Mouse (Mus musculus): ENCODE results near the gene Yod1. TPM values are rescaled to one million over a fixed set of nuclear protein-coding genes. Genes with fewer than 3 reads are reported as not detected.

The Yod1 gene
- total and polyA plus RNA-seq, 3 experiments: 6.1 to 8.6 TPM; not detected in 1

GRCm38 (mm10) chr1:130715561-130716217 lies 1.4 kb upstream of the Yod1 start, which contains the start of gene Gm29427 (continued):
- peak; percentile 99 for TF ChIP-seq USF1 (IDR thresholded peaks at IDR 0.05; ENCODE audit: low read depth, low read length)
- no peak for TF ChIP-seq RAD21 (IDR thresholded peaks at IDR 0.05; ENCODE audit: low read depth, low read length)
- TF ChIP-seq HCFC1 (IDR thresholded peaks at IDR 0.05; ENCODE audit: low read depth, low read length): peak; percentile 81
- no peak for TF ChIP-seq JUND (IDR thresholded peaks at IDR 0.05; ENCODE audit: low read depth, low read length)
- TF ChIP-seq TBP (IDR thresholded peaks at IDR 0.05; ENCODE audit: low read depth, low read length): peak; percentile 64; the same call in 1 of the 2 replicates
- no peak for TF ChIP-seq ZNF384 (IDR thresholded peaks at IDR 0.05; ENCODE audit: low read depth, low read length)
- peak; percentile 82 for TF ChIP-seq ZMIZ1 (IDR thresholded peaks at IDR 0.05; ENCODE audit: low read depth, low read length)
- peak; percentile 95 for TF ChIP-seq CHD2 (IDR thresholded peaks at IDR 0.05; ENCODE audit: low read length)
- TF ChIP-seq GATA1 (IDR thresholded peaks at IDR 0.05; ENCODE audit: low read depth, low read length): no peak
- TF ChIP-seq MAX (IDR thresholded peaks at IDR 0.05; ENCODE audit: low read length): peak; percentile 89
- peak; percentile 70 to 83; a peak in 3 of 4 replicates for TF ChIP-seq POLR2A (IDR thresholded peaks at IDR 0.05; ENCODE audit: control insufficient read depth in 1 of 2, insufficient read depth in 1 of 2, low read depth in 1 of 2, low read length in 2 of 2, poor library complexity in 1 of 2)
- TF ChIP-seq ELF1 (IDR thresholded peaks at IDR 0.05; ENCODE audit: low read depth, low read length): no peak

- no peak for DNase-seq (ENCODE audit: low read depth, low spot score)
- Histone ChIP-seq H3K79me2 (ENCODE audit: control insufficient read depth, insufficient read depth, low read length, poor library complexity) (peaks cover 39% of the 10 kb centered on the region), H3K27ac (ENCODE audit: control insufficient read depth, low read depth, low read length) (peak overlapping the region; percentile 77), H3K4me3 (ENCODE audit: control insufficient read depth in 1 of 2, insufficient read depth in 1 of 2, low read depth in 2 of 2, low read length in 2 of 2) (peak overlapping the region; percentile 73 to 77), H3K36me3 (ENCODE audit: control insufficient read depth in 1 of 2, insufficient read depth in 2 of 2, low read length in 2 of 2) (peaks cover 3 to 26% of the 10 kb centered on the region in 2 experiments), H3K27me3 (ENCODE audit: control insufficient read depth in 1 of 2, insufficient read depth in 2 of 2, low read length in 2 of 2) (no peaks in the 10 kb centered on the region), H3K9ac (ENCODE audit: control insufficient read depth, low read depth, low read length, poor library complexity, severe bottlenecking) (peak overlapping the region; percentile 92), H3K4me1 (ENCODE audit: control insufficient read depth in 1 of 2, insufficient read depth in 2 of 2, low read length in 2 of 2) (peaks cover 0 to 14% of the 10 kb centered on the region in 2 experiments; a peak in 3 of 4 replicates), H3K9me3 (replicated peaks; ENCODE audit: insufficient read depth, low read length) (no peaks in the 10 kb centered on the region)
- TF ChIP-seq POLR2A (IDR thresholded peaks at IDR 0.05; ENCODE audit: control insufficient read depth in 1 of 2, insufficient read depth in 1 of 2, low read depth in 1 of 2, low read length in 2 of 2, poor library complexity in 1 of 2) (0 out of 4 replicates have a peak, but pooled peaks of 1 of the 2 experiments have one; percentile 45), MYC (IDR thresholded peaks at IDR 0.05; ENCODE audit: low read depth, low read length) (0 out of 2 replicates have a peak, but pooled peaks have one; percentile 17), TCF12 (IDR thresholded peaks at IDR 0.05; ENCODE audit: low read depth, low read length) (no peak)
Measured at GRCm38 (mm10) chr1:130716218-130716512, 962 bp upstream of the Yod1 start.

GRCm38 (mm10) chr1:130716513-130717290 lies 425 bp upstream of the Yod1 start:
- Histone ChIP-seq H3K4me1 (ENCODE audit: control insufficient read depth in 1 of 2, insufficient read depth in 2 of 2, low read length in 2 of 2) (peaks cover 2 to 14% of the 10 kb centered on the region in 2 experiments; a peak in 2 of 4 replicates), H3K4me3 (ENCODE audit: control insufficient read depth in 1 of 2, insufficient read depth in 1 of 2, low read depth in 2 of 2, low read length in 2 of 2) (peak overlapping the region; percentile 73 to 77), H3K27ac (ENCODE audit: control insufficient read depth, low read depth, low read length) (peak overlapping the region; percentile 77), H3K9me3 (replicated peaks; ENCODE audit: insufficient read depth, low read length) (no peaks in the 10 kb centered on the region), H3K36me3 (ENCODE audit: control insufficient read depth in 1 of 2, insufficient read depth in 2 of 2, low read length in 2 of 2) (peaks cover 3 to 25% of the 10 kb centered on the region in 2 experiments), H3K9ac (ENCODE audit: control insufficient read depth, low read depth, low read length, poor library complexity, severe bottlenecking) (peak overlapping the region; percentile 92), H3K27me3 (ENCODE audit: control insufficient read depth in 1 of 2, insufficient read depth in 2 of 2, low read length in 2 of 2) (no peaks in the 10 kb centered on the region), H3K79me2 (ENCODE audit: control insufficient read depth, insufficient read depth, low read length, poor library complexity) (peaks cover 39% of the 10 kb centered on the region)
- TF ChIP-seq ELF1 (IDR thresholded peaks at IDR 0.05; ENCODE audit: low read depth, low read length) (no peak), MAX (IDR thresholded peaks at IDR 0.05; ENCODE audit: low read length) (no peak), JUND (IDR thresholded peaks at IDR 0.05; ENCODE audit: low read depth, low read length) (no peak), BHLHE40 (IDR thresholded peaks at IDR 0.05; ENCODE audit: borderline replicate concordance, low read depth, low read length) (no peak), CTCF (IDR thresholded peaks at IDR 0.05 in 2 of 3, conservative IDR thresholded peaks at IDR 0.05 in 1 of 3; ENCODE audit: control insufficient read depth in 1 of 3, insufficient read depth in 1 of 3, low read depth in 2 of 3, low read length in 3 of 3, poor library complexity in 1 of 3, severe bottlenecking in 1 of 3) (no peak), ZKSCAN1 (IDR thresholded peaks at IDR 0.05; ENCODE audit: low read depth, low read length) (no peak), USF2 (IDR thresholded peaks at IDR 0.05; ENCODE audit: borderline replicate concordance in 1 of 2, insufficient read depth in 1 of 2, low read depth in 1 of 2, low read length in 2 of 2) (no peak), TAL1 (IDR thresholded peaks at IDR 0.05; ENCODE audit: low read length) (no peak), CHD1 (IDR thresholded peaks at IDR 0.05; ENCODE audit: low read depth, low read length) (peak; percentile 40; the same call in 1 of the 2 replicates), SIN3A (IDR thresholded peaks at IDR 0.05; ENCODE audit: low read length) (no peak; the same call in 1 of the 2 replicates), MXI1 (IDR thresholded peaks at IDR 0.05; ENCODE audit: low read depth, low read length) (peak; percentile 63; the same call in 1 of the 2 replicates)
- DNase-seq (ENCODE audit: low read depth, low spot score): peak; percentile 49

Measured in MEL (cell line).